23 mouse cellular contexts compared by ENCODE assay signal in genomic region chr14:105253304-105253703, GRCm38 (mm10). TPM values are rescaled to one million over a fixed set of nuclear protein-coding genes. Genes with fewer than 3 reads are reported as not detected.
DNase-seq lines count a peak whose midpoint lies in the region; ATAC-seq and TF ChIP-seq lines count a peak whose summit lies in the region.
"Had no signal": no experiment of that assay in that cellular context is flagged by ENCODE, and none has a peak within 500 bp of the region (broad histone marks: within the 10 kb centered on the region; RNA-seq: fewer than 3 reads in every experiment).

No protein-coding gene starts in this region.

- H3K4me2 ChIP-seq in liver, embryonic 16.5 days (ENCODE audit: low read depth, low read length), result peak overlapping the region; percentile 2; the same call in 1 of the 2 replicates
- 0 out of 2 replicates have a peak overlapping the region, but pooled peaks have one; percentile 1 for H3K4me2 ChIP-seq in stomach, embryonic 15.5 days
- H3K4me2 ChIP-seq in stomach, postnatal 0 days (replicated peaks; ENCODE audit: low read depth), result no peak overlapping the region
- H3K4me2 ChIP-seq in intestine, embryonic 16.5 days (ENCODE audit: low read depth, low read length), result peak overlapping the region; percentile 6; the same call in 1 of the 2 replicates
- no peak overlapping the region for H3K4me2 ChIP-seq in forebrain, embryonic 15.5 days (replicated peaks)
- H3K4me2 ChIP-seq: heart, embryonic 15.5 days had no signal

- TF ChIP-seq EP300 in stomach, postnatal 0 days (optimal IDR thresholded peaks at IDR 0.05), result no peak

- no peak overlapping the region for H3K4me3 ChIP-seq in liver, embryonic 16.5 days (ENCODE audit: low read depth, low read length)
- H3K4me3 ChIP-seq in stomach, embryonic 15.5 days (replicated peaks), result no peak overlapping the region
- no peak overlapping the region for H3K4me3 ChIP-seq in stomach, postnatal 0 days (ENCODE audit: low read depth, low read length)
- H3K4me3 ChIP-seq in intestine, embryonic 16.5 days (ENCODE audit: low read length), result no peak overlapping the region
- no peak overlapping the region for H3K4me3 ChIP-seq in cerebellum, adult 2 months (replicated peaks; ENCODE audit: insufficient read depth, low read depth, low read length)
- no peak overlapping the region for H3K4me3 ChIP-seq in kidney, adult 2 months (ENCODE audit: insufficient read depth, low read depth, low read length)
- no peak overlapping the region for H3K4me3 ChIP-seq in forebrain, embryonic 15.5 days
- H3K4me3 ChIP-seq: heart, adult 2 months; heart, embryonic 15.5 days; left cerebral cortex, adult 2 months had no signal

- ATAC-seq in liver, embryonic 16.5 days (ENCODE audit: low read depth), result no peak
- no peak for ATAC-seq in stomach, embryonic 15.5 days (ENCODE audit: insufficient read depth, low FRiP score, low read depth)
- ATAC-seq in stomach, postnatal 0 days (ENCODE audit: low FRiP score, low TSS enrichment), result no peak
- ATAC-seq in intestine, embryonic 16.5 days, result peak; percentile 43
- no peak for ATAC-seq in forebrain, embryonic 15.5 days (replicated peaks)

- no peaks in the 10 kb centered on the region for H3K36me3 ChIP-seq in liver, embryonic 16.5 days (ENCODE audit: control insufficient read depth, insufficient read depth)
- no peaks in the 10 kb centered on the region for H3K36me3 ChIP-seq in stomach, embryonic 15.5 days
- H3K36me3 ChIP-seq in stomach, postnatal 0 days (ENCODE audit: control insufficient read depth, insufficient read depth, low read length), result no peaks in the 10 kb centered on the region
- no peaks in the 10 kb centered on the region for H3K36me3 ChIP-seq in intestine, embryonic 16.5 days (ENCODE audit: control insufficient read depth, insufficient read depth, low read length)
- no peaks in the 10 kb centered on the region for H3K36me3 ChIP-seq in kidney, adult 2 months (ENCODE audit: control insufficient read depth, insufficient read depth, low read length)
- no peaks in the 10 kb centered on the region for H3K36me3 ChIP-seq in forebrain, embryonic 15.5 days
- H3K36me3 ChIP-seq: heart, embryonic 15.5 days had no signal

- no peak overlapping the region for H3K27ac ChIP-seq in liver, embryonic 16.5 days (ENCODE audit: low read length)
- no peak overlapping the region for H3K27ac ChIP-seq in stomach, embryonic 15.5 days
- no peak overlapping the region for H3K27ac ChIP-seq in stomach, postnatal 0 days (replicated peaks)
- peak overlapping the region; percentile 20 for H3K27ac ChIP-seq in intestine, embryonic 16.5 days (ENCODE audit: low read length)
- H3K27ac ChIP-seq in cerebellum, adult 2 months (ENCODE audit: insufficient read depth, low read length), result no peak overlapping the region
- H3K27ac ChIP-seq in kidney, adult 2 months (ENCODE audit: insufficient read depth, low read depth, low read length), result no peak overlapping the region
- no peak overlapping the region for H3K27ac ChIP-seq in forebrain, embryonic 15.5 days (replicated peaks)
- H3K27ac ChIP-seq: heart, adult 2 months; heart, embryonic 15.5 days had no signal

- no peak for TF ChIP-seq POLR2A in cerebellum, adult 2 months (IDR thresholded peaks at IDR 0.05; ENCODE audit: borderline replicate concordance, insufficient read depth, low read length)
- no peak for TF ChIP-seq POLR2A in kidney, adult 2 months (IDR thresholded peaks at IDR 0.05; ENCODE audit: low read depth, low read length)

- TF ChIP-seq CTCF in stomach, postnatal 0 days (IDR thresholded peaks at IDR 0.05; ENCODE audit: low read depth), result no peak
- TF ChIP-seq CTCF in cerebellum, adult 2 months (IDR thresholded peaks at IDR 0.05; ENCODE audit: borderline replicate concordance, insufficient read depth, low read depth, low read length), result no peak
- TF ChIP-seq CTCF in kidney, adult 2 months (conservative IDR thresholded peaks at IDR 0.05; ENCODE audit: insufficient read depth, insufficient read length, low read depth, low read length), result no peak

- no peak overlapping the region for H3K9ac ChIP-seq in liver, embryonic 16.5 days (ENCODE audit: low read depth, low read length)
- no peak overlapping the region for H3K9ac ChIP-seq in stomach, embryonic 15.5 days
- H3K9ac ChIP-seq in stomach, postnatal 0 days (ENCODE audit: low read length), result no peak overlapping the region
- no peak overlapping the region for H3K9ac ChIP-seq in intestine, embryonic 16.5 days (ENCODE audit: low read depth, low read length)
- no peak overlapping the region for H3K9ac ChIP-seq in forebrain, embryonic 15.5 days (replicated peaks)
- H3K9ac ChIP-seq: heart, embryonic 15.5 days had no signal

- peaks cover 3% of the 10 kb centered on the region; the same call in 1 of the 2 replicates for H3K4me1 ChIP-seq in liver, embryonic 16.5 days (ENCODE audit: control insufficient read depth, low read depth, low read length)
- no peaks in the 10 kb centered on the region for H3K4me1 ChIP-seq in stomach, embryonic 15.5 days
- H3K4me1 ChIP-seq in stomach, postnatal 0 days (replicated peaks; ENCODE audit: control insufficient read depth, insufficient read depth), result no peaks in the 10 kb centered on the region
- 0 out of 2 replicates have a peak, but pooled peaks cover 2% of the 10 kb centered on the region for H3K4me1 ChIP-seq in intestine, embryonic 16.5 days (ENCODE audit: control insufficient read depth, insufficient read depth, low read length)
- H3K4me1 ChIP-seq in cerebellum, adult 2 months (ENCODE audit: control insufficient read depth, insufficient read depth, low read length), result no peaks in the 10 kb centered on the region
- H3K4me1 ChIP-seq in kidney, adult 2 months (ENCODE audit: control insufficient read depth, insufficient read depth, low read length), result peaks cover 3% of the 10 kb centered on the region
- no peaks in the 10 kb centered on the region for H3K4me1 ChIP-seq in forebrain, embryonic 15.5 days
- H3K4me1 ChIP-seq: heart, embryonic 15.5 days had no signal

- no peaks in the 10 kb centered on the region for H3K27me3 ChIP-seq in liver, embryonic 16.5 days (ENCODE audit: control insufficient read depth, insufficient read depth, low read depth, low read length)
- H3K27me3 ChIP-seq in stomach, embryonic 15.5 days (replicated peaks), result no peaks in the 10 kb centered on the region
- H3K27me3 ChIP-seq in stomach, postnatal 0 days (ENCODE audit: control insufficient read depth, insufficient read depth, low read length), result no peaks in the 10 kb centered on the region
- H3K27me3 ChIP-seq in intestine, embryonic 16.5 days (replicated peaks; ENCODE audit: control insufficient read depth, insufficient read depth, low read length), result no peaks in the 10 kb centered on the region
- H3K27me3 ChIP-seq in cerebellum, adult 2 months (ENCODE audit: control insufficient read depth, insufficient read depth, low read length), result no peaks in the 10 kb centered on the region
- no peaks in the 10 kb centered on the region; the same call in 1 of the 2 replicates for H3K27me3 ChIP-seq in kidney, adult 2 months (replicated peaks; ENCODE audit: control insufficient read depth, insufficient read depth, low read length)
- no peaks in the 10 kb centered on the region for H3K27me3 ChIP-seq in forebrain, embryonic 15.5 days
- H3K27me3 ChIP-seq: heart, embryonic 15.5 days had no signal

- no peaks in the 10 kb centered on the region for H3K9me3 ChIP-seq in liver, embryonic 16.5 days (replicated peaks; ENCODE audit: control insufficient read depth, low read length)
- H3K9me3 ChIP-seq in stomach, embryonic 15.5 days, result no peaks in the 10 kb centered on the region
- no peaks in the 10 kb centered on the region for H3K9me3 ChIP-seq in stomach, postnatal 0 days (ENCODE audit: control insufficient read depth, low read length)
- H3K9me3 ChIP-seq in intestine, embryonic 16.5 days (ENCODE audit: control insufficient read depth, low read length), result no peaks in the 10 kb centered on the region
- no peaks in the 10 kb centered on the region for H3K9me3 ChIP-seq in forebrain, embryonic 15.5 days
- H3K9me3 ChIP-seq: heart, embryonic 15.5 days had no signal

- 47% methylated on average over 7 of the region's 7 CpGs for WGBS in liver, embryonic 16.5 days (ENCODE audit: insufficient replicate concordance)
- 23% methylated on average over 7 of the region's 7 CpGs for WGBS in stomach, embryonic 15.5 days
- WGBS in stomach, postnatal 0 days, result 16% methylated on average over 7 of the region's 7 CpGs
- WGBS in intestine, embryonic 16.5 days, result 21% methylated on average over 7 of the region's 7 CpGs
- WGBS in cerebellum, adult 2 months, result 37% methylated on average over 7 of the region's 7 CpGs
- 28% methylated on average over 7 of the region's 7 CpGs for WGBS in kidney, adult 2 months
- 61% methylated on average over 7 of the region's 7 CpGs for WGBS in forebrain, embryonic 15.5 days

- DNase-seq in liver, result no peak
- DNase-seq in stomach, postnatal 0 days (ENCODE audit: low spot score), result no peak
- no peak for DNase-seq in cerebellum, adult 2 months
- DNase-seq in kidney, adult 2 months, result no peak
- DNase-seq: cerebellum, adult 11-12 months; cerebellum, postnatal 14 days; gastrocnemius, postnatal 36 days; heart, adult 2 months; heart, postnatal 4 days; kidney, adult 8-10 months; kidney, postnatal 10 days; lung, adult 2 months; lung, postnatal 14 days; retina, postnatal 1 day; right cerebral cortex, postnatal 25 days; spleen, adult 18-20 months; thymus, postnatal 36 days had no signal

RNA-seq across cellular contexts. Expression of gene Ndfip2, which starts 5.1 kb away (rescaled TPM):
- polyA plus RNA-seq in liver, embryonic 16.5 days (2015; fragmentation: Nextera tagmentation; extraction: Ambion mirVana), result 26.5 and 26.7 TPM in 2 replicates
- 79.8 and 81.0 TPM in 2 replicates for polyA plus RNA-seq in stomach, embryonic 15.5 days (2015; fragmentation: Nextera tagmentation; extraction: Ambion mirVana)
- polyA plus RNA-seq in stomach, postnatal 0 days (2015; fragmentation: Nextera tagmentation; extraction: Ambion mirVana), result 64.2 and 65.1 TPM in 2 replicates
- polyA plus RNA-seq in intestine, embryonic 16.5 days (2015; fragmentation: Nextera tagmentation; extraction: Ambion mirVana), result 97.9 and 110 TPM in 2 replicates
- 92.6 and 96.3 TPM in 2 replicates for polyA plus RNA-seq in cerebellum, adult 2 months (2012; rRNA removed)
- 81.6 and 83.9 TPM in 2 replicates for polyA plus RNA-seq in kidney, adult 2 months (2012; rRNA removed)
- polyA plus RNA-seq in forebrain, embryonic 15.5 days (2015; fragmentation: Nextera tagmentation; extraction: Ambion mirVana), result 76.0 and 83.9 TPM in 2 replicates

Comparison
In these comparisons a context has a peak if more than half of its experiments do, and no peak if none do; other contexts are left out.
1. H3K4me2 ChIP-seq: peak in liver, embryonic 16.5 days (single experiment), stomach, embryonic 15.5 days (single experiment) and intestine, embryonic 16.5 days (single experiment); none in stomach, postnatal 0 days (single experiment) and forebrain, embryonic 15.5 days (single experiment).